Mouse (Mus musculus) layer of hippocampus, adult 2 months (tissue): ENCODE results near the gene Mmp17. TPM values are rescaled to one million over a fixed set of nuclear protein-coding genes. Genes with fewer than 3 reads are reported as not detected.

Experiments
- DNase-seq, 2 experiments: peaks; one replicate each; pipeline ENCODE4 v3.0.0; 2022; ENCODE audit warnings: low spot score in 2 of 2
- H3K27ac ChIP-seq: fragments of 200-600 bp; 2 replicates; pipeline ENCODE4 v1.8.1; 2022
- H3K4me3 ChIP-seq: fragments of 200-600 bp; 2 replicates; pipeline ENCODE4 v1.8.1; 2022; ENCODE audit warnings: mild to moderate bottlenecking
- CTCF ChIP-seq: fragments of 200-600 bp; conservative IDR thresholded peaks from 2 replicates; pipeline ENCODE4 v1.8.1; 2022; ENCODE audit warnings: antibody characterized with exemption, mild to moderate bottlenecking, moderate library complexity
- long read RNA-seq, 2 experiments: library from polyadenylated mRNA; stranded (forward); transcript quantifications; one replicate each; pipeline ENCODE4 v2.0.0; 2021; ENCODE audit warnings: borderline mapping rate in 2 of 2
- total RNA-seq, 2 experiments: library from RNA; stranded (reverse); gene quantifications; 2 replicates each; pipeline ENCODE4 v1.2.3; 2021

Mmp17 gene
- total RNA-seq = 100 to 1,000 TPM; 126 to 133 TPM
- long read RNA-seq, experiment 1, full-length matches to known transcripts = 172 of 259 reads
- long read RNA-seq, experiment 1, partial matches to known transcripts = 19 of 259 reads
- long read RNA-seq, experiment 1, other reads (novel, unspliced or antisense) = 68 of 259 reads
- long read RNA-seq, experiment 2, full-length matches to known transcripts = 287 of 448 reads
- long read RNA-seq, experiment 2, partial matches to known transcripts = 76 of 448 reads
- long read RNA-seq, experiment 2, other reads (novel, unspliced or antisense) = 85 of 448 reads

GRCm38 (mm10) chr5:129583761-129584582 lies at the start of gene Mmp17:
TSS of gene Mmp17 (plus strand) at chr5:129584169.
- DNase-seq = peak; percentile 89 to 95
- Histone ChIP-seq H3K4me3 (peak within 1 kb of the TSS; percentile 90), H3K27ac (peak within 1 kb of the TSS; percentile 97)
- TF ChIP-seq CTCF = peak; percentile 85

- Histone ChIP-seq H3K4me3 (no peak overlapping the region), H3K27ac (peak overlapping the region; percentile 97)
- no peak for TF ChIP-seq CTCF
- peak; percentile 82 to 89 for DNase-seq
Measured at GRCm38 (mm10) chr5:129534500-129534899, 49.5 kb upstream of the Mmp17 start.

GRCm38 (mm10) chr5:129535021-129535420 lies 48.9 kb upstream of the Mmp17 start:
- no peak for TF ChIP-seq CTCF
- no peak for DNase-seq
- Histone ChIP-seq H3K27ac (peak overlapping the region; percentile 97), H3K4me3 (no peak overlapping the region)

GRCm38 (mm10) chr5:129535431-129535830 lies 48.5 kb upstream of the Mmp17 start:
- DNase-seq = no peak
- Histone ChIP-seq H3K4me3 (no peak overlapping the region), H3K27ac (peak overlapping the region; percentile 97)
- no peak for TF ChIP-seq CTCF

- Histone ChIP-seq H3K4me3 (peak overlapping the region; percentile 15; the same call in 1 of the 2 replicates), H3K27ac (peak overlapping the region; percentile 97)
- DNase-seq = peak in 1 of 2 experiments; percentile 51
- TF ChIP-seq CTCF = no peak
Measured at GRCm38 (mm10) chr5:129538826-129539225, 45.1 kb upstream of the Mmp17 start.

- no peak overlapping the region for H3K4me3 ChIP-seq
- peak; percentile 66 for TF ChIP-seq CTCF
- H3K27ac ChIP-seq = peak overlapping the region; percentile 97; the same call in 1 of the 2 replicates
- DNase-seq = no peak
Measured at GRCm38 (mm10) chr5:129542236-129542635, 41.7 kb upstream of the Mmp17 start.

- peak overlapping the region; percentile 77 for H3K27ac ChIP-seq
- DNase-seq = peak; percentile 56 to 80
- no peak for TF ChIP-seq CTCF
Measured at GRCm38 (mm10) chr5:129545787-129546186, 38.2 kb upstream of the Mmp17 start.

GRCm38 (mm10) chr5:129549716-129550115 lies 34.3 kb upstream of the Mmp17 start:
- no peak for DNase-seq
- Histone ChIP-seq H3K4me3 (no peak overlapping the region), H3K27ac (peak overlapping the region; percentile 37; the same call in 1 of the 2 replicates)
- TF ChIP-seq CTCF = no peak

More at GRCm38 (mm10) chr5:129545787-129546186, 38.2 kb upstream of the Mmp17 start:
- no peak overlapping the region for H3K4me3 ChIP-seq

- H3K4me3 ChIP-seq = no peak overlapping the region
- no peak for TF ChIP-seq CTCF
- no peak for DNase-seq
- peak overlapping the region; percentile 19; the same call in 1 of the 2 replicates for H3K27ac ChIP-seq
Measured at GRCm38 (mm10) chr5:129550790-129551189, 33.2 kb upstream of the Mmp17 start.

GRCm38 (mm10) chr5:129551991-129552390 lies 32.0 kb upstream of the Mmp17 start:
- DNase-seq = no peak
- no peak for TF ChIP-seq CTCF
- Histone ChIP-seq H3K4me3 (no peak overlapping the region), H3K27ac (peak overlapping the region; percentile 51; the same call in 1 of the 2 replicates)

GRCm38 (mm10) chr5:129553642-129554041 lies 30.3 kb upstream of the Mmp17 start:
- no peak for TF ChIP-seq CTCF
- no peak for DNase-seq

GRCm38 (mm10) chr5:129558591-129558990 lies 25.4 kb upstream of the Mmp17 start:
- no peak overlapping the region for H3K4me3 ChIP-seq
- no peak for DNase-seq
- no peak for TF ChIP-seq CTCF
- H3K27ac ChIP-seq = peak overlapping the region; percentile 87

More at GRCm38 (mm10) chr5:129553642-129554041, 30.3 kb upstream of the Mmp17 start:
- no peak overlapping the region for H3K4me3 ChIP-seq
- H3K27ac ChIP-seq = peak overlapping the region; percentile 10; the same call in 1 of the 2 replicates

- DNase-seq = no peak
- TF ChIP-seq CTCF = no peak
- Histone ChIP-seq H3K4me3 (no peak overlapping the region), H3K27ac (peak overlapping the region; percentile 87)
Measured at GRCm38 (mm10) chr5:129559283-129559682, 24.7 kb upstream of the Mmp17 start.
